Mouse (Mus musculus): ENCODE data around the gene Tigit. TPM values are rescaled to one million over a fixed set of nuclear protein-coding genes. Genes with fewer than 3 reads are reported as not detected.

Tigit gene
- total RNA-seq, 2 experiments from 2014 or later: not detected

DNA sequence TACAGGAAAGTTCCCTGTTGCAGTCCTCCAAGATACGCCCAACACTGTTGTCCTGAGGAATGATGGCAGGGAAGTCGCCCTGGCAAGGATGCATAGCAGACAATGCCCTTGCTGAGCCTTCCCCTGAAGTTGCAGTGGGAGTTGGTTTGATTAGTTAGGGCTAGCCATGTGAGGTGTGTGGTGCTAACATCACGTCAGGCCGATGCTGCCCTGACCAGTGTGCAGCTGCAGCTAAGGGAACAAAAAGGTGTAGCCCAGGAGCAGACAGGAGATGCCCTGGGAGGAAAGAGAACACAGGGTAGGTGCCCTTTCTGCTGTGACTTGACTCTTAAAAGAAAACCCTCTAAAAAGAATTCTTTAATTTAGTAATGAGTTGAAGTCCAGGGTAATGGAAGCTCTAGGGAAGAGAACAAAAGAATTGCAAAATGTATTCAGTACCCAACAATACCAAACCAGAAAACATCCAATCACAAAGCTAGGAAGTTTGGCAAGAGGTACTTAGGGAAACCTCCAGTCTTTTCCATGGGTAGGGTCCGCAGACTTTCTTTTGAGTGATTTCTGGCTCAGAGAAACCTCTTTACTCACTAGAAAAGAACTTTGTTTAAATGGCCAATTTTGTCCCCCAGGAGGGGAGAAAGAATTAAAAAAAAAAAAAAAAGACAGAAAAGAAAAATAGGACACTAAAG is 40.5 kb downstream of the Tigit start:
- intact Hi-C loops (cut with DNase I): no loop called here
- DNase-seq: no peak

DNA sequence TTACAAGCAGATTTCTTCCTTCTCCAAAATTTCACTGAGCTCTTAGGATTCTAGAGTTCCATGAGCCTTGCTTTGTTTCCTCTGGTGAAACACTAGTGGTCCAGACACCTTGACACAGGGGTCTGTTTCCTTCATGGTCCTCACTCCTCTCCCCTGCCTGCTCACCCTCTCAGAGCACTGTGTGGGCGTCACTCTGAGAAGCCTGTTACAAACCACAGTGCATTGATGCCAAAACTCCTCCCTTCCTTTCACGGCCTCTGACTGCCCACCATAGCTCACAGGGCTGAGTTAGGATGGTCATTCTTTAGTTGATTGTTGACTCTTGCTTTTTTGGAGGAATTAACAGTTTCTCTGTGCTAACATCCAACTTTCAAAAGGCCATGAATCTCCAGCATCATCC is 43.6 kb downstream of the Tigit start:
- intact Hi-C loops (cut with DNase I): no loop called here
- DNase-seq: no peak

DNA sequence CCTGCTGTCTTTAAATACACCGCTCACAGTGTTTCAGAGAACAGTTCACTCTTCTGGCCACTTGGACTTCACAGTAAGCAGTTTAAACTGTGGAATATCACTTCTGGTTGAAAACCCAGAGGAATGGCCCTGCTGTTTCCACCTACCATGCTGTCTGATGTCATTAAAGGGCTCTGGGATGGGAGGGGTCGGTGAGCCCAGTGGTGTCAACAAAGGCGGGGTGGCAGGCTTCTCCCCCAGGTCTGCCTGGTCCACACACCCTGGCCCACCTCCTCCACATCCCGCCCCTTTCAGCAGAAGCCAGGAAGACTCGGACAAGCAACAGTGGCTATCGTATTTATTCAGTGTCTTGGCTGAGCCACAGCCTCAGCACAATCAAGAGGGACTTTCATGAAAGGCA is 44.7 kb downstream of the Tigit start:
- no peak for DNase-seq
- intact Hi-C loops (cut with DNase I): no loop called here

DNA sequence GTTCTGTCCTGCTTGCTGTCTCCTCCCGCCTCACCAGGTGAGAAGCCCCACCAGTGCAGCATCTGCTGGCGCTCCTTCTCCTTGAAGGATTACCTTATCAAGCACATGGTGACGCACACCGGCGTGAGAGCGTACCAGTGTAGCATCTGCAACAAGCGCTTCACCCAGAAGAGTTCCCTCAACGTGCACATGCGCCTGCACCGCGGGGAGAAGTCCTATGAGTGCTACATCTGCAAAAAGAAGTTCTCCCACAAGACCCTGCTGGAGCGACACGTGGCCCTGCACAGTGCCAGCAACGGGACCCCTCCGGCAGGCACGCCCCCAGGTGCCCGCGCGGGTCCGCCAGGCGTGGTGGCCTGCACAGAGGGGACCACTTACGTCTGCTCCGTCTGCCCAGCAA is 45.7 kb downstream of the Tigit start:
- intact Hi-C loops (cut with DNase I): no loop called here
- DNase-seq: no peak

DNA sequence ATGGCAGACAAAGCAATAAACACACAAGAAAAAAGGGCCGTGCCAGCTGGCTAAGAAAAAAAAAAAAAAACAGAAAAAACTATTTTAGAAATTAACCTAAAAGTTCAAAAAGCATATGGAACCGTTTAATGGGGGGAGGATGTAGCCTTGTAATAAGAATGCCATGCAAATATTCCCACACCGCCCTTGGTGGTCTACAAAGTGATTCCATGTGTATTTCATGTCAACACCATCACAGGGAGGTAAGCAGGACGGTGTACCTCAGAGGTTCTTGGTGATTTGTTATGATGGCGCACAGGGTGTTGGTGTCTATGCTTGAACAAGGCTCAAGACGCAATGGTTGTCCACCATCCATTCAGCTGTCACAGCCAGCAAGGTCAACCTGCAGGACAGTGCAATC is 46.6 kb downstream of the Tigit start:
- intact Hi-C loops (cut with DNase I): no loop called here
- DNase-seq: no peak

DNA sequence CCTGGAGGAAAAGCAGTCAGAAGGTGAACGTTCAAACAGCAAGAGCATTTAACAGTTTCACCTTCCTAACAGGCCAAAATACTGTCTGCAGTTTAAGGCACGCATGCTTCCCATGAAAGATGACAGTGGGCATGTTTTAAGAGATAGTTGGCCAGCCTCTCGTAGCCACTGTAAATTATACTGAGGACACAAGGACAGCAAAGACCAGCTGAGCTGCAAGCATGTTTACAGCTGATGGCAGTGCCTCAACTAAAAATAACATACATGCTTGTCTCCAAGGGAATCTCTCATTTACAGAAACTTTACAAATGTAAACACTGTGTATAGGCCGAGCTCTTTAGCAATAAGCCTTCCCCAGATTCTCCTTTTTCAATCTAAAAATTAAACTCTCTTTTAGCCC is 47.6 kb downstream of the Tigit start:
- no peak for DNase-seq
- intact Hi-C loops (cut with DNase I): no loop called here

DNA sequence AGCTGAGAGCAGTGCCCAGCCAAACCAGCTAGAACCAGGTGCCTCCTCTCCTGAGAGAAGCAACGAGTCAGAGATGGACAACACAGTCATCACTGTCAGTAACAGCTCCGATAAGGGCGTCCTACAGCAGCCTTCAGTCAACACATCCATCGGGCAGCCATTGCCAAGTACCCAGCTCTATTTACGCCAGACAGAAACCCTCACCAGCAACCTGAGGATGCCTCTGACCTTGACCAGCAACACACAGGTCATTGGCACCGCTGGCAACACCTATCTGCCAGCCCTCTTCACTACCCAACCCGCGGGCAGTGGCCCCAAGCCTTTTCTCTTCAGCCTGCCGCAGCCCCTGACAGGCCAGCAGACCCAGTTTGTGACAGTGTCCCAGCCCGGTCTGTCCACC is 53.6 kb downstream of the Tigit start:
- intact Hi-C loops (cut with DNase I): no loop called here
- DNase-seq: no peak

DNA sequence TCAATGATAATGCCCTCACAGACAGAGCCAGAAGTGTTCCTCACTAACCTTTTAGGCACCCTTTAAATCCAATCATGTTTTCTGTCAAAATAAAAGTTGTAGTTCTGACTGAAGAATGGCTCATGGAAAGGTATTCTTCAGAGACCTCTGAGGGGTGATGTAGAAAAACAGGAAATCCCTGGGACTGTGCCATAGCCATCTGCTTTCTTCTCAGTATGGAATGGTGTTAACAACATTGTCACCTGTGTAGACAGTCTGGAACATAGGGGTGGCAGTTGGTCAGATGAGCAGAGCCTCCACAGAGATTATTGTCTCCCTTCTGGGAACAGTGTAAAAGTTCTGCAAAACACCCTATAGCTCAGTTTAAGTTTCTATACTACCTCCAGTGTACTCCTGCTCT is 55.9 kb downstream of the Tigit start:
- intact Hi-C loops (cut with DNase I): loop anchor here (10.0 kb wide), 1 partner anchor 197 kb away; no protein-coding TSS in a partner anchor
- DNase-seq: no peak

DNA sequence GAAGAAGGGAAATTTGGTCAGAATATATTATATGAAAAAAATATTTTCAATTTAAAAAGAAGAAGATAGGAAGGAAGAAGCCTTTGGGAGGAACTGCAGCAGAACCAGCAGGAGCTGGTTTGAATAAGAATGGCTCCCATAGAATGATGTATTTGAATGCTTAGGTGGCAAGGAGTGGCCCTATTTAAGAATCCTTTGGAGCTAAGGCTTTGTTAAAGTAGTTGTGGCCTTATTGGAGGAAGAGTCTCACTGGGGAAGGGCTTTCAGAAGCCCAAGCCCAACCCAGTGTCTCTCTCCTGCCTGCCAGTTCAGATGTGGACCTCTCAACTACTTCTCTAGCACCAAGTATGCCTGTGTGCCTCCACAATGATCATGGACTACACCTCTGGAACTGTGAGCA is 56.9 kb downstream of the Tigit start:
- intact Hi-C loops (cut with DNase I): loop anchor here (10.0 kb wide), 1 partner anchor 198 kb away; no protein-coding TSS in a partner anchor
- DNase-seq: no peak

DNA sequence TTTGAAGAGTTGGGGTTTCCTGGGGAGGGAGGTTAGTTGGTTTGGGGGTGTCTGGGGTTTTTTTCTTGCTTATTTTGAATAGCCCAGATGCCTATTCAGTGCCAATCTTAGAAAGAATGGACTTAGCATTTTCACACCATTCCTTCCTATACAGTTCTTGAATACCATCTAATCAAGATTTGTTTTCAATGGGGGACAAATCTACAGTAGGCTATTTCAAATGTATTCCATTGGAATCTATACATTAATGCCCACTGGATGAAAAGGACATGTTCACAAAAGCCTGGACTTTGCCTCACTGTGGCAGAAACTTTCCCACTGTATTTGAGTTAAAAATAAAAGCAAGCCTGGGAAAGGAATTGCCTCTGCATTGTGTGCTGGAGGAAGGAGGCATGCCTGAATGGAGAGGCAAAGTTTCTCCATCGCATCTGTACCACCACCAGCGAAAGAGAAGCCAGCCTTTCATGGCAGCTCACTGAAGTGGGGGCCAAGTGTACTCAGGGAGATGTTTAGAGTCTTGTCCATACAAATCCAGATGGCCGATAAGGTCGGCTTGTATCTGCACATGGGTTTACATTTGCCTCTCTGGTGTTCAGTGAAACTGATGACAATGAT is 59.4 kb downstream of the Tigit start:
- intact Hi-C loops (cut with DNase I): loop anchor here (10.0 kb wide), 1 partner anchor 200 kb away; no protein-coding TSS in a partner anchor
- no peak for DNase-seq

DNA sequence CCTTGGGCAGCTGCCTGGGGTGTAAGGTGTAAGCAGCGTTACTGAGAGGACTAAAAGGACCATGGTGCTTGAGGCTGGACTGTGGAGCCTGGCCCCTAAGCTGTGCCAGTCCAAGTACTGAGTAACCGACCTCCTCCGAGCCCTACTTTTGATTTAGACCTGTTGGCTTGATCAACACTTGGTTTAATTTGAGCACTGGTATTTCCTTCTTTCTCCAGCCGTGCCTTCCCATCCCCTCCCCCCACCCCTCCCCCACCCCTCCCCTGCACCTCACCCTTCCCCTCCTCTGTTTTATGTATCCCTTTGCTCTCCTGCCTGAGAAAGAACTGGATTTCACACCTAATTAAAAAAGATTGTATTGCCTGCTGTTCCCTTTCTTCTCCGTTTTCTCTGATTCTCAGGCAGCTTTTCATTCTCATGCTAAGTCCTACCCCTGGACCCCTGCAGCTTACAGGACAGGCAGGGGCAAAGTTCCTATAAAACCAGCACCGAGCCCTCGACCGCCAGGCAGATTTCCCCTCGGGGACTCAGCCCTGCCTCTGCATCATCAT is 60.3 kb downstream of the Tigit start:
- no peak for DNase-seq
- intact Hi-C loops (cut with DNase I): loop anchor here (10.0 kb wide), 1 partner anchor 201 kb away; no protein-coding TSS in a partner anchor

DNA sequence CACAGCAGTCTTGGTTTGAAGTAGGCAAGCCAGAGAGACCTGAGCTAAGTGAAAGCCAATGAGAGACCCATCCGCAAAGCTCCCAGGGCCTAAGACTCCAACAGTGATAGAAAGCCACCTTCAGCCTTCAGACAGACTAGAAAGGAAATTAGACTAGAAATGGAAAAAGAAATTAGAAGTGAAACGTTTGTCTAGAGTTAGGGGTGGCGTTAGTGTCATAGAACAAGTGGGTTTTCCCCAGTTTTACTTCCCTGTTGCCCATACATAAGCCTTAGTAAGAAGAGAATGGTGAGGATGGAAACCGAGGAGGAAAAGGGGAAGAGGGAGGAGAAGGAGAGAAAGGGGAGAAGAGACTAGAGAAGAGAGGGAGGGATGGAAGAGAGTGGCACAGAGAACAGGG is 61.4 kb downstream of the Tigit start:
- intact Hi-C loops (cut with DNase I): loop anchor here (10.0 kb wide), 1 partner anchor 202 kb away; no protein-coding TSS in a partner anchor
- DNase-seq: no peak

DNA sequence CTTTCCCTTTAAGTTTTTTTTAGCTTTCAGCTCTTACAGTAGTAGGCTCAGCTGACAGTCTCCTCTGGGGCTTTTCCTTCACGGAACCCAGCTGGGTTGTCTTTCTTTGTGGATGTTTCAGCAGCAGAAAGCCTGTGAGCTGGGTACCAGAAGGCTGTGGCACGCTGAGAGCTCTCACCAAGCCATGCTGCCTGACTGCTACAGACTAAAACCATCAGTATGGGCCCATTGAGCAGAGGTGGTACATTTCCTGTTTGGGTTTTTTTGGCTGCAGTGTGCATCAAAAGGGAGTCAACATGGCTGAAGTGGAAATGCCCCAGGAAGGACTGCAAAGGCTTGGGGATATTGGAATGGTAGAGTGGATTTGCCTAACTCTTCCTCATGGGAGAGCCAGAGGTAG is 64.2 kb downstream of the Tigit start:
- intact Hi-C loops (cut with DNase I): loop anchor here (10.0 kb wide), 2 partner anchors 205 to 685 kb away; no protein-coding TSS in a partner anchor
- DNase-seq: no peak

Small RNA genes within 50 kb of the gene (microRNA-seq; reads per million reads assigned to microRNA genes)
- 0 reads per million in 2 experiments for gene Mir568

Other genes with a start within 250 kb of the Tigit start
- gene Drd3, start 89.9 kb upstream of the Tigit start, total RNA-seq (2021): not detected
- 1 to 10 TPM; 1.9 to 2.0 TPM for gene Ccdc191, start 225.7 kb upstream of the Tigit start, total RNA-seq (2021)